Mouse (Mus musculus) small intestine, adult 2 months (tissue): ENCODE results near the gene Atic.

Source experiments
- CTCF ChIP-seq: fragments of 200-500 bp; IDR thresholded peaks from 2 replicates; pipeline ENCODE4 v1.5.1; 2012; ENCODE audit warnings: low read depth, mild to moderate bottlenecking, control low read depth, inconsistent platforms, low read length, moderate library complexity, mixed read lengths; ENCODE audit not compliant: insufficient replicate concordance, insufficient read length; ENCODE audit errors: extremely low read depth
- POLR2A ChIP-seq: fragments of 200-500 bp; IDR thresholded peaks from 2 replicates; pipeline ENCODE4 v1.6.1; 2012; ENCODE audit warnings: low read depth, mild to moderate bottlenecking, control low read depth, inconsistent platforms, low read length, moderate library complexity

GRCm38 (mm10) chr1:71612256-71612655, 55.3 kb downstream of the Atic start:
- TF ChIP-seq CTCF (no peak), POLR2A (no peak)
